Mouse (Mus musculus) limb, embryonic 10.5 days (tissue): Measurements from ENCODE around the gene She. TPM values are rescaled to one million over a fixed set of nuclear protein-coding genes. Genes with fewer than 3 reads are reported as not detected.

ENCODE experiments used
- DNase-seq: peaks from one replicate; pipeline ENCODE4 v3.0.0-alpha.2; 2017; ENCODE audit warnings: low spot score
- H3K27ac ChIP-seq: fragments of 300-500 bp; sonication (generic); 2 replicates; pipeline ENCODE4 v1.5.1; 2016; ENCODE audit warnings: mild to moderate bottlenecking
- H3K27me3 ChIP-seq: fragments of 300-500 bp; sonication (generic); 2 replicates; pipeline ENCODE4 v1.6.1; 2016; ENCODE audit warnings: low read depth, mild to moderate bottlenecking; ENCODE audit not compliant: poor library complexity, severe bottlenecking
- H3K36me3 ChIP-seq: fragments of 300-500 bp; sonication (generic); 2 replicates; pipeline ENCODE4 v1.6.1; 2016; ENCODE audit warnings: mild to moderate bottlenecking, moderate library complexity
- H3K4me1 ChIP-seq: fragments of 300-500 bp; sonication (generic); 2 replicates; pipeline ENCODE4 v1.6.1; 2016
- H3K4me3 ChIP-seq: fragments of 300-500 bp; sonication (generic); 2 replicates; pipeline ENCODE4 v1.5.1; 2016; ENCODE audit warnings: mild to moderate bottlenecking, moderate library complexity
- H3K9me3 ChIP-seq: fragments of 300-500 bp; sonication (generic); replicated peaks from 2 replicates; pipeline ENCODE4 v1.6.1; 2016; ENCODE audit warnings: mild to moderate bottlenecking
- WGBS: fragments of 180-500 bp; shearing (Covaris S2); methylation state at CpG from one replicate; pipeline ENCODE4 v1.1.7; 2016; 5-methylcytosine and 5-hydroxymethylcytosine counted together
- polyA plus RNA-seq: library from polyadenylated mRNA; unstranded; fragments of >200 nt; fragmentation: Nextera tagmentation; extraction: Ambion mirVana; gene quantifications from 2 replicates; pipeline ENCODE4 v1.2.1, GENCODE M21; 2016

She gene
- polyA plus RNA-seq, 1 experiment from 2014 or later, result 3.1 TPM

- no peaks in the 10 kb centered on the region for H3K9me3 ChIP-seq
- DNase-seq, result no peak
- H3K27ac ChIP-seq, result no peak overlapping the region
- no peaks in the 10 kb centered on the region for H3K36me3 ChIP-seq
- no peaks in the 10 kb centered on the region for H3K27me3 ChIP-seq
- no peak overlapping the region for H3K4me3 ChIP-seq
- 37% methylated on average over 3 of the region's 3 CpGs for WGBS
- peaks cover 9% of the 10 kb centered on the region for H3K4me1 ChIP-seq
These were observed 29.7 kb upstream of the She start for GRCm38 (mm10) chr3:89801507-89801847.

GRCm38 (mm10) chr3:89802876-89803275 is 28.3 kb upstream of the She start:
- Histone ChIP-seq H3K9me3 (no peaks in the 10 kb centered on the region), H3K27ac (no peak overlapping the region), H3K27me3 (no peaks in the 10 kb centered on the region), H3K4me1 (peaks cover 9% of the 10 kb centered on the region), H3K4me3 (no peak overlapping the region), H3K36me3 (no peaks in the 10 kb centered on the region)
- no peak for DNase-seq
- WGBS, result 72% methylated on average over 15 of the region's 15 CpGs

DNA sequence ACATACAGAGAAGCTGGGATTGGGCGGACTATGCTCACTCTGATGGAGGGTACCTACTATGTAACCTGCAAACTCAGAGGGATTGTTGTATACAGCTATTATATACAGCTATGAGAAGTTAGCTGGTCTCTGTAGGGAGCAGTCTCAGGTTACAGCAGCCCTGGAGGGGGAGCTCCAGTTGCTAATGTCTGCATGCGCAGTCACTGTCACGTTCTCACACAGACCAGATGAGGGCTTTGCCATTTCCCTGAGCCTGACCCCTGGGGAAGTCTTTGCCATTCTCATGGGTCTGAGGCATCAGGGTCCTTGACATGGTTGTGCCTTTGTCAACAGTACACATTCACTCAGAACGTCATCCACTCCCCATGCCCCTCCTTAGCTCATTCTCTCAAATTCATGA is 26.0 kb upstream of the She start:
- no peaks in the 10 kb centered on the region for H3K27me3 ChIP-seq
- no peaks in the 10 kb centered on the region for H3K36me3 ChIP-seq
- DNase-seq, result no peak
- H3K4me3 ChIP-seq, result no peak overlapping the region
- no peak overlapping the region for H3K27ac ChIP-seq
- 65% methylated on average over 4 of the region's 4 CpGs for WGBS
- no peaks in the 10 kb centered on the region for H3K9me3 ChIP-seq
- peaks cover 2% of the 10 kb centered on the region; the same call in 1 of the 2 replicates for H3K4me1 ChIP-seq

DNA sequence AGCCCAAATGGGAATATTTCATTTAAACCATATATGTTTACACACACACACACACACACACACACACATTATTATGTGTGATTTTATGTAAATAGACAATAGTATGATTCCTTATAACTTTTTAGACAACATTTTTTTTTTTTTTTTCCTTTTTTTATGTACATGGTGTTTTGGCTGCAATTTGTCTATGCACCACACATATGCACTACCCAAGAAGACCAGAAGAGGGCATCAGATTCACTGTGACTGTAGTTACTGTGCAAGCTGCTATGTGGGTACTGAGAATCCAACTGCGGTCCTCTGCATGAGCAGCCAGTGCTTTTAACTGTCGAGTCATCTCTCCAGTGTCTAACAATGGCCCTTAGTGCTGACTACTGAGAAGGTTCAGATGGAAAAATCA is 24.4 kb upstream of the She start:
- DNase-seq, result no peak
- Histone ChIP-seq H3K4me3 (no peak overlapping the region), H3K27ac (no peak overlapping the region), H3K36me3 (no peaks in the 10 kb centered on the region), H3K27me3 (no peaks in the 10 kb centered on the region), H3K9me3 (no peaks in the 10 kb centered on the region), H3K4me1 (peaks cover 2% of the 10 kb centered on the region; the same call in 1 of the 2 replicates)
- 89% methylated on average over 2 of the region's 2 CpGs for WGBS

DNA sequence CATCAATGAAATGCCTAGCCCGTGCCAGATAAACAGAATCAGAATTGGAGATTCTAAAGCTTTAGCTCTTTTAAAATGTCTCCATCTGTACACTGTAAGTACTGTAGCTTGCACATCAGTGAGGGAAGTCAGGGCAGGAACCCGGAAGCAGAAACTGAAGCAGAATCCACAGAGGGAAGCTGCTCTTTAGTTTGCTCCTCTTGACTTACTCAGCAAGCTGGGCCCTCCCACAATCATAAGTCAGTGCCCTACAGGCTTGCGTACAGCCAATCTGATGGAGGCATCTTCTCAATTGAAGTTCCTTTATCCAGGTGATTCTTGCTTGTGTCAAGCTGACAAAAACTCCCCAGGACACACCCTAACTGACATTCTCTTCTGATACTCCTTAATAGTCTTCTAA is 24.0 kb upstream of the She start:
- DNase-seq, result no peak
- Histone ChIP-seq H3K27me3 (no peaks in the 10 kb centered on the region), H3K27ac (no peak overlapping the region), H3K4me1 (peaks cover 2% of the 10 kb centered on the region; the same call in 1 of the 2 replicates), H3K9me3 (no peaks in the 10 kb centered on the region), H3K4me3 (no peak overlapping the region), H3K36me3 (no peaks in the 10 kb centered on the region)
- 97% methylated on average over 3 of the region's 3 CpGs for WGBS

DNA sequence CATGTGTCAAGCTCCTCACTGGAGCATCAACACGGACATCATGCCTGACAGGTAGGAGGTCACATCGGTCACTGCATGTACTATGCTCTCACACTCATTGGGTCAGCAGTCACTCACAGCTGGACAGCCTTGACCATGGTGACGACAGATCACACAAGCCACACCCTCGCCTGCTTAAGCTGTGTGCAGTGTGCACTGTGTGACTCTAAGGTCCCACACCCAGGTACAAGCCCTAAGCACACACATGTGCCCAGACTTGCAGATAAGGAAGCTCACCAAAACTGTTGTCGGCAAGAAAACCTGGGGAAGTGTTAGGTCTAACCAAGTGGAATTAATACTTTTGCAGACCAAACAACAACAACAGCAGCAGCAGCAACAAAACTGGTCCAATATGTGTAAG is 23.3 kb upstream of the She start:
- H3K4me3 ChIP-seq, result no peak overlapping the region
- no peaks in the 10 kb centered on the region for H3K27me3 ChIP-seq
- H3K36me3 ChIP-seq, result no peaks in the 10 kb centered on the region
- peaks cover 2% of the 10 kb centered on the region; the same call in 1 of the 2 replicates for H3K4me1 ChIP-seq
- DNase-seq, result no peak
- no peaks in the 10 kb centered on the region for H3K9me3 ChIP-seq
- H3K27ac ChIP-seq, result no peak overlapping the region
- WGBS, result 81% methylated on average over 5 of the region's 5 CpGs

DNA sequence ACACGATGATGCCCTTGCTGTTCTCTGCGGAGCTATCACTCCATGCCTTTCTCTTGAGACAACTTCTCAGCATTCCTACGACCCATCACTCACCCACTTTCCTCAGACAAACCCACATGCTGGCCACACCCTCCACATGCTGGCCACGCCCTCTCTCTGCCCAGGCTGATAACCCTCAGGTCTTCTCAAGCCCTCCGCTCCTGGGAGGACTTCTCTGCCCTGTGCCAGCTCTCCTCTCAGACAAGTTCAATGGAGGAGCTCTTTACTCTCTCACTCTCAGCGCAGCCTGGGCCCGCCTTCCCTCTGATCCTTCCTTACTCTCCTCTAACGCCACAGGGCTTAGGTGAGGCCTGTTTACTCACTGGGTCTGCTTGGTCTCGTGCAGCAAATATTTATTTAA is 22.5 kb upstream of the She start:
- no peaks in the 10 kb centered on the region for H3K9me3 ChIP-seq
- 50% methylated on average over 9 of the region's 9 CpGs for WGBS
- H3K4me3 ChIP-seq, result no peak overlapping the region
- no peak for DNase-seq
- no peaks in the 10 kb centered on the region for H3K36me3 ChIP-seq
- H3K4me1 ChIP-seq, result peaks cover 2% of the 10 kb centered on the region; the same call in 1 of the 2 replicates
- H3K27ac ChIP-seq, result no peak overlapping the region
- no peaks in the 10 kb centered on the region for H3K27me3 ChIP-seq

- Histone ChIP-seq H3K36me3 (no peaks in the 10 kb centered on the region), H3K4me3 (no peak overlapping the region), H3K4me1 (no peaks in the 10 kb centered on the region), H3K9me3 (no peaks in the 10 kb centered on the region), H3K27me3 (no peaks in the 10 kb centered on the region), H3K27ac (no peak overlapping the region)
- DNase-seq, result no peak
These were observed 20.3 kb upstream of the She start for GRCm38 (mm10) chr3:89810841-89811240.

DNA sequence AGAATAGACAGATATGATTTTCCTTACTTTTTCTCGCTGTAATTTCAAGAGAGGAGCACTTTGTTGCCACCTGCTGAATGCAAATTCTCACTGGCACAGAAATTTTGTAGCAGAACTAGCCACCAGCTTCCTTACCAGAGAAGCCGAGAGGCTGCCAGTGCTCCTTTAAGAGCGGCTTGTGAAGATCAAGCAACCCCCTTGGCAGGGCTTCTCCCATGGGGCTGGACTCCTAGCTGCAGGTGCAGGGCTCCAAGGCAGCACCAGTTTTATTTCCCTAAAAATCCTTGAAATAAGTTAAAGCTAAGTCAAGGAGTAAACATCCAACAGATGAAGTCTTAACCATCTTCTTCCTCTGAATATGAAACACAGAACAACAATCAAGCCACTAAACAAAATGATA is 19.0 kb upstream of the She start:
- Histone ChIP-seq H3K36me3 (no peaks in the 10 kb centered on the region), H3K27ac (no peak overlapping the region), H3K9me3 (no peaks in the 10 kb centered on the region), H3K4me1 (no peaks in the 10 kb centered on the region), H3K4me3 (no peak overlapping the region), H3K27me3 (no peaks in the 10 kb centered on the region)
- no peak for DNase-seq
- WGBS, result 64% methylated on average over 3 of the region's 3 CpGs

GRCm38 (mm10) chr3:89814051-89814450 is 17.1 kb upstream of the She start:
- WGBS, result 72% methylated on average over 7 of the region's 7 CpGs
- no peak for DNase-seq
- Histone ChIP-seq H3K4me3 (no peak overlapping the region), H3K4me1 (no peaks in the 10 kb centered on the region), H3K27ac (no peak overlapping the region), H3K27me3 (no peaks in the 10 kb centered on the region), H3K9me3 (no peaks in the 10 kb centered on the region), H3K36me3 (no peaks in the 10 kb centered on the region)

- no peaks in the 10 kb centered on the region for H3K9me3 ChIP-seq
- 59% methylated on average over 4 of the region's 4 CpGs for WGBS
- H3K4me1 ChIP-seq, result no peaks in the 10 kb centered on the region
- no peak overlapping the region for H3K27ac ChIP-seq
- DNase-seq, result no peak
- no peaks in the 10 kb centered on the region for H3K27me3 ChIP-seq
- no peaks in the 10 kb centered on the region for H3K36me3 ChIP-seq
- no peak overlapping the region for H3K4me3 ChIP-seq
These were observed 14.1 kb upstream of the She start for GRCm38 (mm10) chr3:89817056-89817455.

- H3K36me3 ChIP-seq, result no peaks in the 10 kb centered on the region
- H3K4me3 ChIP-seq, result no peak overlapping the region
- DNase-seq, result no peak
- no peaks in the 10 kb centered on the region for H3K4me1 ChIP-seq
- H3K27ac ChIP-seq, result no peak overlapping the region
- H3K27me3 ChIP-seq, result no peaks in the 10 kb centered on the region
- H3K9me3 ChIP-seq, result no peaks in the 10 kb centered on the region
- 83% methylated on average over 3 of the region's 3 CpGs for WGBS
These were observed 12.6 kb upstream of the She start for GRCm38 (mm10) chr3:89818605-89819004.

- Histone ChIP-seq H3K27ac (no peak overlapping the region), H3K36me3 (no peaks in the 10 kb centered on the region), H3K27me3 (no peaks in the 10 kb centered on the region), H3K4me3 (no peak overlapping the region), H3K4me1 (no peaks in the 10 kb centered on the region), H3K9me3 (no peaks in the 10 kb centered on the region)
- DNase-seq, result no peak
- 72% methylated on average over 7 of the region's 7 CpGs for WGBS
These were observed 11.3 kb upstream of the She start for GRCm38 (mm10) chr3:89819897-89820296.

- DNase-seq, result no peak
- Histone ChIP-seq H3K27ac (no peak overlapping the region), H3K9me3 (no peaks in the 10 kb centered on the region), H3K36me3 (no peaks in the 10 kb centered on the region), H3K4me1 (no peaks in the 10 kb centered on the region), H3K4me3 (no peak overlapping the region), H3K27me3 (no peaks in the 10 kb centered on the region)
- 89% methylated on average over 12 of the region's 12 CpGs for WGBS
These were observed 10.7 kb upstream of the She start for GRCm38 (mm10) chr3:89820311-89821095.
